Mouse (Mus musculus): ENCODE measurements around the gene Pcyt2.

DNA sequence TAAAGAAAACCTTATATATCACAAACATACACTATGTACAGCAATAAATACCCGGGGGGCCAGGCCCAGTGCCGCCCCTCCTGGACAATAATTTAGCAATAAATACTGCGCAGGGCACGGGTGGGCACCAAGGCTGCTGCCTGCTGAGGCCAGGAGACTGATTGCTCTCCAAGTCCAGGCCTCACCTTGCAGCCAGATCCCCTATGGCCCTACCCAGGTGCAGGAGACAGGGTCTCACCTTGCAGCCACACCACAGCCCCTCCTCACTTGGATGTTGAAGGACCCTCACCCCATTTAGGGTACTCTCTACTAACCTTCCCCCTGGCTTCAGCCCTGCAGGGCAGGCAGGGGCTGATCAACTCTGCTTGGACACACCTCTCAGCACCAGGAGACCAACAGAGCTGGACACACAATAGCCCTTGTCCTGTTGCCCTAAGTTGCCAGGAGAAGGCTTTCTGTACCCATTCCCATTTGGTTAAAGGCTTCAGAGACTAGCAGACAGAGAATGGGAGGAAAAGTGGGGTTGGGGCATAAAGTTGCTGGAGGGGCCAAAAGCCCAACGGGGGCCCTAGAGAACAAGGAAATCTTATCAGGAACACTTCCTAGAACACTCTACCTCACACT, 7.5 kb upstream of the Pcyt2 start, which contains the start of gene Sirt7:
- TF ChIP-seq CTCF (IDR thresholded peaks at IDR 0.05; ENCODE audit: insufficient read depth, low read depth, low read length), result no peak
- no peak for TF ChIP-seq POLR2A (IDR thresholded peaks at IDR 0.05; ENCODE audit: insufficient read depth, low read depth, low read length)
